ENCODE assay signal across 8 mouse cellular contexts in the genomic region with DNA sequence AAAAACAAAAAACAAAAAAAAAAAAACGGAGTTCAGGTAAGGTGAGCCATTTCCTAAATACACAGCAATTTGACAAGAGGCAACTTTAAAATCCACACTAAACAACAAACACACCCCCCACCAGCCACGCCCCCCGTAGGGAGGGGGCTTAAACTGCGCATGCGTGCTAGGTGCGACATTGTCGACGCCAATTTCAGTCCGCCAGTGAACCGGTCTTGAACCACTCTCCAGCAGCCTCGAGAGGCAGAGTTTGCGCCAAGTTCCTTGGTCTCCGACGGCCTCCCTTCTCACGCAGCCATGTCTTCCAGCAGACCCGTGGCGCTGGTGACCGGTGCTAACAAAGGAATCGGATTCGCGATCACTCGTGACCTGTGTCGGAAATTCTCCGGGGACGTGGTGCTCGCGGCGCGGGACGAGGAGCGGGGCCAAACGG. TPM values are rescaled to one million over a fixed set of nuclear protein-coding genes. Genes with fewer than 3 reads are reported as not detected.
DNase-seq lines count a peak whose midpoint lies in the region; ATAC-seq lines count a peak whose summit lies in the region.

No protein-coding gene starts in this region.

- ATAC-seq in inflammation-experienced regulatory T-cells, adult 6 months: peak; percentile 58
- peak; percentile 56 for ATAC-seq in megakaryocyte-erythroid progenitor cell, adult 5-6 weeks (replicated peaks; ENCODE audit: low FRiP score, low TSS enrichment, poor library complexity, severe bottlenecking)

- peak; percentile 96 for DNase-seq in adipocyte (ENCODE audit: low spot score)
- peak; percentile 92 for DNase-seq in embryo, embryonic 10 days (ENCODE audit: low spot score)
- peak; percentile 82 for DNase-seq in gastrocnemius, postnatal 14 days
- DNase-seq in left cerebral cortex, postnatal 14 days (ENCODE audit: low spot score in 2 of 2): peak; percentile 75 to 78
- DNase-seq in right cerebral cortex, postnatal 14 days: peak; percentile 77
- DNase-seq in urinary bladder, postnatal 25 days (ENCODE audit: low spot score): peak; percentile 82

- intact Hi-C loops in gastrocnemius, postnatal 14 days (cut with DNase I; ENCODE audit: low total_unique reads): no loop called here
- intact Hi-C loops in left cerebral cortex, postnatal 14 days (cut with DNase I): no loop called here

RNA-seq across cellular contexts. Expression of a gene that starts 2.0 kb away (rescaled TPM):
- total RNA-seq in gastrocnemius, postnatal 14 days (2021): 10 to 100 TPM; 19.0 to 22.3 TPM
- 10 to 100 TPM; 20.1 to 44.4 (median 44.1) TPM for polyA plus RNA-seq in inflammation-experienced regulatory T-cells, adult 6 months (2017; shearing (Covaris generic))
- 10 to 100 TPM; 59.9 to 61.7 TPM for total RNA-seq in left cerebral cortex, postnatal 14 days (2021)
- 34.1 and 55.4 TPM in 2 replicates for total RNA-seq in megakaryocyte-erythroid progenitor cell, adult 5-6 weeks (2014; fragmentation: Nextera tagmentation)
- total RNA-seq in megakaryocyte-erythroid progenitor cell, adult 5-6 weeks (2017): 45.6 and 49.8 TPM in 2 replicates

RNA-seq across cellular contexts. Expression of a gene that starts 3.8 kb away (rescaled TPM):
- 1 to 10 TPM in 1 of 2 experiments, under 1 TPM in 1; 0.62 to 1.5 TPM for total RNA-seq in gastrocnemius, postnatal 14 days (2021)
- 10 to 100 TPM; 17.7 to 40.4 (median 40.3) TPM for polyA plus RNA-seq in inflammation-experienced regulatory T-cells, adult 6 months (2017; shearing (Covaris generic))
- total RNA-seq in left cerebral cortex, postnatal 14 days (2021): 1 to 10 TPM; 9.2 to 10.0 TPM
- 29.7 and 31.6 TPM in 2 replicates for total RNA-seq in megakaryocyte-erythroid progenitor cell, adult 5-6 weeks (2014; fragmentation: Nextera tagmentation)
- total RNA-seq in megakaryocyte-erythroid progenitor cell, adult 5-6 weeks (2017): 12.9 and 13.7 TPM in 2 replicates

RNA-seq across cellular contexts. Expression of a gene that starts 20.2 kb away (rescaled TPM):
- total RNA-seq in gastrocnemius, postnatal 14 days (2021): 1 to 10 TPM in 1 of 2 experiments, under 1 TPM in 1; 0.91 to 1.2 TPM
- under 1 TPM in 1 of 3 experiments, not detected in 2; 0.66 TPM for polyA plus RNA-seq in inflammation-experienced regulatory T-cells, adult 6 months (2017; shearing (Covaris generic))
- total RNA-seq in left cerebral cortex, postnatal 14 days (2021): 1 to 10 TPM; 2.1 to 2.9 TPM
- total RNA-seq in megakaryocyte-erythroid progenitor cell, adult 5-6 weeks (2014; fragmentation: Nextera tagmentation): not detected in 2 replicates
- total RNA-seq in megakaryocyte-erythroid progenitor cell, adult 5-6 weeks (2017): not detected in 2 replicates

Comparison
In these comparisons a context has a peak if more than half of its experiments do, and no peak if none do; other contexts are left out.
1. Peak in every context shown above with its lines: DNase-seq and ATAC-seq.
2. RNA of a gene that starts 3.8 kb away (total RNA-seq): 12.9 to 31.6 TPM in megakaryocyte-erythroid progenitor cell, adult 5-6 weeks and 9.2 to 10.0 TPM in left cerebral cortex, postnatal 14 days; 0.62 to 1.5 TPM in gastrocnemius, postnatal 14 days; every median in the first group is over 4 times any median in the second.